Mouse (Mus musculus) CD4-positive naive resting alpha-beta T cell, adult 57 days (primary cell): Measurements from ENCODE around the gene Dmrtc1a. TPM values are rescaled to one million over a fixed set of nuclear protein-coding genes. Genes with fewer than 3 reads are reported as not detected.

Experiments
- total RNA-seq: library from RNA; stranded (reverse); gene quantifications from one replicate; pipeline ENCODE4 v1.2.4, GENCODE M21; 2023

The Dmrtc1a gene
- not detected for total RNA-seq

GRCm38 (mm10) chrX:102908587-102908986, at the start of gene Dmrtc1a, which contains the start of gene 1700011M02Rik:
Dmrtc1a (minus strand) TSS chrX:102908687.
1700011M02Rik (plus strand) TSS chrX:102908905.

DNA sequence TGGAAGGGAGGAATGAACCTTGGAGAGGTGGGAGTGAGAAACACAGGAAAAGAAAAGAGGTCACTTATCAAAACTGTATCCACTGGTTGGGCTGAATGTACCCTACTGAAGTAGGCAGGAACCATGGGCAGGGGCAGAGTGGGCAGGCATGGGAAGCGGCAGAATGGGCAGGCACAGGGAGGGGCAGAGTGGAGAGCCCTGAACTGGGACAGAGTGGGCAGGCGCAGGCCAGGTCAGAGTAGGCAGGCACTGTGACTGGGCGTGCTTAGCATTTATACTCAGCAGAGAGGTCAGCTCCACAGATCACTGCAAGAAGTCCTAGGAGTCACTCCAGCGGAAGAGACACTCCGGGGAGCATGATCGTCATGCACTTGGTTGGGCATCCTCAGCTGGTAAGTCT, 19.6 kb upstream of the Dmrtc1a start, which contains the start of gene 1700018G05Rik:
Gene 1700018G05Rik, plus strand, starts transcription at position 301 of the 400 bp plus-strand sequence.

DNA sequence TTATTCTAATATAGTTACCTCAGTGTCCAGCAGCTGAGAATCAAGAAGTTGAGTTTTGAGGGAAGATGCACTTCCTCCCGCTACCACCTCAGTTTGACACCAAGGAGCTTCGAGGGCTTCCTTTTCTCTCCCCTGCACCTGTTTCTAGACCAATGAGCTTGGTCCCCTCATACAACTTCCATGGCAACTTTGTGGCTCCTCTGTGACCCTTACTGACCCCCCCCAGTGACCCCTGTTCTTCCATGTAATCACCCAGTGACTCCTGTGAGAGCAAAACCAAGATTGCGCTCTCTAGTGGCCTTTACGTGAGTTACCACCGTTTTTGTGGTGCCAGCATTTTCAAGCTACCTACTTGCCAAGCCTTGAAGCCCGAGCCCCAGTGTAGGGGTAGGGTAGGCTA, 40.6 kb downstream of the Dmrtc1a start, which contains the start of gene 1700031F05Rik:
Gene 1700031F05Rik, minus strand, starts transcription at position 101 of the 400 bp plus-strand sequence.

GRCm38 (mm10) chrX:102854516-102854915, 54.0 kb downstream of the Dmrtc1a start, which contains the start of gene Dmrtc1c2:
Dmrtc1c2 (minus strand) TSS chrX:102854616.

Other genes starting within 250 kb of the Dmrtc1a start
- gene Gm3880, start 221.7 kb downstream of the Dmrtc1a start, total RNA-seq = not detected
- gene Gm9112, start 201.1 kb downstream of the Dmrtc1a start, total RNA-seq = not detected
- gene Dmrtc1b, start 200.8 kb downstream of the Dmrtc1a start, total RNA-seq = not detected
- not detected for gene Dmrtc1c1, start 105.7 kb downstream of the Dmrtc1a start, total RNA-seq
- not detected for gene Dmrtc1c2, start 54.1 kb downstream of the Dmrtc1a start, total RNA-seq
- gene 1700031F05Rik, start 40.7 kb downstream of the Dmrtc1a start, total RNA-seq = not detected
- not detected for gene 1700011M02Rik, start 218 bp upstream of the Dmrtc1a start, total RNA-seq
- gene 1700018G05Rik, start 19.7 kb upstream of the Dmrtc1a start, total RNA-seq = not detected